Mouse (Mus musculus): ENCODE measurements around the gene Timmdc1.
A peak's percentile ranks its signal among the peaks of the same experiment; 100 is the strongest.
"Not testable (repeated sequence)": the region's sequence is repeated elsewhere in the genome, so short reads cannot be mapped to it uniquely, and the experiment has no call there.

Gene Timmdc1

DNA sequence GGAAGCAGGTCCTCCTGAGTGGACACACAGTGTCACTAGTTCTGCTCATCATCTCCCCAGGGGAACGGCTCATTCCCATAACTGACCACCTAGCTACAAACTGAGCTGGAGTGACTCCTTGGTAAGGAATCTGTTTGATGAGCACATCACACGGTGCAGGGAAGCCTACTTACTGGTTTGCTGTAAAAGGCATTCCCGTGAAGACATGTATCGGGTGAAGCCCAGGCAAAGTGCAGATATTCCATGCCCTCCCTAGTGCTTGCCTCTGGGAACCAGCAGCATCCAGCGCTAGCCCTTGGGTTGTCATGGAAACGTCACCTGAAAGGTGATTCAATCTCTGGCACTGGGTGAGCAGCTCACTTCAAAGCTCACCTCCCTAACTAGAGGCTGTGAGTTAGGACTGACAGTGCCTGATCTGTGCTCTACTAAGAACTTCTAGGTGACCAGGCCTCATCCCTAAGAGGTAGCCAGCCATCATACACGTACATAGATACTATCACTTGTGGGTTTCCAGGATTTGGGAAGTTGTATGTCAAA is 25.8 kb downstream of the Timmdc1 start:
- DNase-seq (ENCODE audit: low spot score) = no peak

DNA sequence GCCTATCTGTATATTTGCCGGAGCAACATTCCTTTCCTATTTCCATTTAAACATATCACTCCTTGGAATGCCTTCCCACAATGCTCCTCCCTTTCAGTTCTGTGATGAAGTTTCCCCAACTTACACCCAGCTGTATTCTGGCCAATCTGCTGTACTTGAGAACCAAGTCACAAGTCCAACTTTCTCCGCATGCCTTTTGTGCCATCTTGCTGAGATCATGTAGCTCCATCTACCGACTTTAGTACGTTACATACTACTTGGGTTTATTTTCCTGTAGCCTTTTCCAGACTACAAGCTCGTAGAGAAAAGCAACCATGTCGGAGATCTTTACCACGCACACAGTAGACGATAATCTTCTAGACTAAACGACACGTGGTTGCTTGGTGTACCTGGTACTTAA is 28.6 kb downstream of the Timmdc1 start:
- no peak for DNase-seq (ENCODE audit: low spot score)

DNA sequence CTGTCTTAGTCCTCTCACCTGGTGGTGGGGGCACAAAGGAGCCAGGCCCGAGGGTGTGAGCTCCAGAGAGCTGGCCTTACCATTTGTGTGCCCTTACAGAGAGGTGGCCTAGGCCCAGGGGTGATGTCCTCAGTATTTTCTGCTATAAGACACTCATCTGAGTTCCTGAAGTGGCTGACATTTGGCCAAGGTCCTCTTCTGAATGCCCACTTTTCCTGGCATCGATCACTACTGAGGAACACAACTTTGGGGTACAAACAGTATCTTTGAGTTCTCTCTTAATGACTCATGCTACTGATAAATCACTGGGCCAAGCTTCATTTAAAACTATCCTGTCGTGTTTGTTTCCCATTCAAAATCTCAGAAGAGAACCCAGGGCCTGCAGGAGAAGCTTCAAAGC is 29.9 kb downstream of the Timmdc1 start:
- DNase-seq (ENCODE audit: low spot score) = no peak

DNA sequence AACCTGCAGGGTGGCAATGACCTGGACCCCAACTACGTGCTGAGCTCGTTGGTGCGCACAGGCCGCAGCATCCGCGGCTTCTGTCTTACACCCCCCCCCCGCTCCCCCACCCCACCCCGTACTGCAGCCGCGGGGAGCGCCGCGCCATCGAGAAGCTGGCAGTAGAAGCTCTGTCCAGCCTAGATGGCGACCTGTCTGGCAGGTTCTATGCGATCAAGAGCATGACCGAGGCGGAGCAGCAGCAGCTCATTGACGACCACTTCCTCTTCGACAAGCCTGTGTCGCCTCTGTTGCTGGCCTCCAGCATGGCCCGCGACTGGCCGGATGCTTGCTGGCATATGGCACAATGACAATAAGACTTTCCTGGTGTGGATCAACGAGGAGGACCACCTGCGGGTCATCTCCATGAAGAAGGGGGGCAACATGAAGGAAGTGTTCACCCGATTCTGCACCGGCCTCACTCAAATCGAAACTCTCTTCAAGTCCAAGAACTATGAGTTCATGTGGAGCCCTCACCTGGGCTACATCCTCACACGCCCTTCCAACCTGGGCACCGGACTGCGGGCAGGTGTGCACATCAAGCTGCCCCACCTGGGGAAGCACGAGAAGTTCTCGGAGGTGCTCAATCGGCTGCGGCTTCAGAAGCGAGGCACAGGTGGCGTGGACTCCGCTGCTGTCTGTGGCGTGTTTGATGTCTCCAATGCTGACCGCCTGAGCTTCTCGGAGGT is 38.7 kb downstream of the Timmdc1 start:
- peak; percentile 30 for DNase-seq (ENCODE audit: low spot score)

DNA sequence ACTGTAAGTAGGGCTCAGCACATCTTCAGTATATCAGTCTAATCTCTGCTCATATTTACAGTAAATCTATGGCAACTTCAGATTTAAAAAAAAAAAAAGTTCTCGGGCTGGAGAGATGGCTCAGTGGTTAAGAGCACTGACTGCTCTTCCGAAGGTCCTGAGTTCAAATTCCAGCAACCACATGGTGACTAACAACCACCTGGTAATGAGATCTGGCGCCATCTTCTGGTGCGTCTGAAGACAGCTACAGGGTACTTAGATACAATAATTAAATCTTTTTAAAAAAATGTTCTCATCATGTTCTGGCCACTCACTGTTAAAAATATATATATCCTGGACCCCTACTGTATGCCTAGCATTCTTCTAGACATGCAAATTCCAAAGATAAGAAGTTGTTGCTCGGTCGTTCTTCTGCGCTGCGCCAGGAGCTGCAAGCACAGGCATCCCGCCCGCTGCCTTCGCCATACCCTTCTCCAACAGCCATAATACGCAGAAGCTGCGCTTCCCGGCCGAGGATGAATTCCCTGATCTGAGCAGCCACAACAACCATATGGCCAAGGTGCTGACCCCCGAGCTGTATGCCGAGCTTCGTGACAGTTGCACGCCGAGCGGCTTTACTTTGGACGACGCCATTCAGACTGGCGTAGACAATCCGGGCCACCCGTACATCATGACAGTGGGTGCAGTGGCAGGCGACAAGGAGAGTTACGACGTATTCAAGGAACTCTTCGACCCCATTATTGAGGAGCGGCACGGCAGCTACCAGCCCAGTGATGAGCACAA is 39.5 kb downstream of the Timmdc1 start:
- DNase-seq (ENCODE audit: low spot score) = no peak

DNA sequence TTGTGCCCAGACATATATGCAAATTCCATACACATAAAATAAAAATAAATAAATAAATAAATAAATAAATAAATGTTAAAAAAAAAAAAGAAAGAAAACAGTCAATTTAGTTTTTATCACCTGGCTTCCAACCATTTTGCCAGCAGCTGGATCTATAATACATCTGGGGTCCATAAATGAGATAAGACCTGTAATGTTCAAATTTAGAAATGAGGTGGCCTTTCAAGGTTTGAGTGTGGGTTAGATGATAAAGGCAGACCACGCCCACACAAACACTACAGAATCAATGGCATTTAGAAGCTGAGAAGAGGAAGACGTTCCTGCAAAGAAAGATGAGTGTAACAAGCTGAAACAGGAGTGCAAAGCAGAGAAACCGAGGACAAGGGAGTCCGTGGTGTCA is 41.1 kb downstream of the Timmdc1 start:
- DNase-seq (ENCODE audit: low spot score) = no peak

DNA sequence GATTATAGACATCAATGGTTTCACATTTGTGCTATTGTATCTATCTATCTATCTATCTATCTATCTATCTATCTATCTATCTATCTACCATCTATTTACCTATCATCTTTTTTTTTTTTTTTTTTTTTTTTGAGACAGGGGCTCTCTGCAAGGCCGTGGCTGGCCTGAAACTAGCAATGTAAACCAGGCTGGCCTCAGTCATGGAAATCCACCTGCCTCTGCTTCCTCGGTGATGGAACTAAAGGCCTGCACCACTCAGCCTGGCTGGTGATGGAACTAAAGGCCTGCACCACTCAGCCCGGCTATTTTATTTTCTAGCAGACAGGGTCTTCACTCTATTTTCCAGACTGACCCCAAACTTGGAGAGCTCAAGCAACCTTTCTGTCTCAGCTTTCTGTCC is 44.2 kb downstream of the Timmdc1 start:
- no peak for DNase-seq (ENCODE audit: low spot score)

DNA sequence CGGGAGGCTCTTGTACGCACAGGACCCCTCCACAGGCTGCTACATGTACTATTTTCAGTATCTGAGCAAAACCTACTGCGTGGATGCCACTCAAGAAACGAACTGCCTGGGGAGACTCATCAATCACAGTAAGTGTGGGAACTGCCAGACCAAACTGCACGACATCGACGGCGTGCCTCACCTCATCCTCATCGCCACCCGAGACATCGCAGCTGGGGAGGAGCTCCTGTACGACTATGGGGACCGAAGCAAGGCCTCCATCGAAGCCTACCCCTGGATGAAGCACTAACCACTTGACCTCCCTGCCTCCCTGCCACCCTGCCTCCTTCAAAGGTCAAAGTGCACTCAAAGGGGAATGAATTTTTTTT is 45.2 kb downstream of the Timmdc1 start:
- DNase-seq (ENCODE audit: low spot score) = not testable (repeated sequence)

DNA sequence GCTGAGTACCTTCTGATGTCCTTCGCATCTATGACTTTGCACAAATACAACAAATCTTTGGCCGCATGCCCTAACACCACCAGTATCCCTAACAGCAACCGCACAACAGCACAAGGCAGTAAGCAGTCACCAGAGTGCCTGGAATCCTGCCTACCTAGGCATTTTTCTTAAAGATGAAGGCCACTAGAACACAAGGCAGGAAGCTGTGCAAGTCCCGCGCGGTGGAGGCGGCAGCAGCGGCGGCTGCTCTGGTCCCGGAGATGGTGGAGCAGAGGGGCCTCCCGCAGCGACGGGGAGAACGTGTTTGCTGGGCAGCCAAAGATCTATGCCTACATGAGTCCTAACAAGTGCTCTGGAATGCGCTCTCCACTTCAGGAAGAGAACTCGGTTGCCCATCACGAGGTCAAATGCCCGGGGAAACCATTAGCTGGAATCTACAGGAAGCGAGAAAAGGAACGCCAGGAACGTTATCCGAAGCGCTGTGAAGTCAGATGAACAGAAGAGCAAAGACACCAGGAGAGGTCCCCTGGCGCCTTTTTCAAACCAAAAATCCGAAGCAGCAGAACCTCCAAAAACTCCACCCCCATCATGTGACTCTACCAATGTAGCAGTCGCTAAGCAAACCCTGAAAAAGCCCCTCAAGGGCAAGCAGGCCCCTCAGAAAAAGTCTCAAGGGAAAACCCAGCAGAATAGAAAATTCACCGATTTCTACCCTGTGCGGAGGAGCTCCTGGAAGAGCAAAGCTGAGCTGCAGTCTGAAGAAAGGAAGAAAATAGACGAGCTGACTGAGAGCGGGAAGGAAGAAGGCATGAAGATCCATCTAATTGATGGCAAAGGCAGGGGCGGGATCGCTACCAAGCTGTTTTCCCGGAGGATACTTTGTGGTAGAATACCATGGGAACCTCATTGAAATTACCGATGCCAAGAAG is 45.9 kb downstream of the Timmdc1 start:
- DNase-seq (ENCODE audit: low spot score) = peak; percentile 23

DNA sequence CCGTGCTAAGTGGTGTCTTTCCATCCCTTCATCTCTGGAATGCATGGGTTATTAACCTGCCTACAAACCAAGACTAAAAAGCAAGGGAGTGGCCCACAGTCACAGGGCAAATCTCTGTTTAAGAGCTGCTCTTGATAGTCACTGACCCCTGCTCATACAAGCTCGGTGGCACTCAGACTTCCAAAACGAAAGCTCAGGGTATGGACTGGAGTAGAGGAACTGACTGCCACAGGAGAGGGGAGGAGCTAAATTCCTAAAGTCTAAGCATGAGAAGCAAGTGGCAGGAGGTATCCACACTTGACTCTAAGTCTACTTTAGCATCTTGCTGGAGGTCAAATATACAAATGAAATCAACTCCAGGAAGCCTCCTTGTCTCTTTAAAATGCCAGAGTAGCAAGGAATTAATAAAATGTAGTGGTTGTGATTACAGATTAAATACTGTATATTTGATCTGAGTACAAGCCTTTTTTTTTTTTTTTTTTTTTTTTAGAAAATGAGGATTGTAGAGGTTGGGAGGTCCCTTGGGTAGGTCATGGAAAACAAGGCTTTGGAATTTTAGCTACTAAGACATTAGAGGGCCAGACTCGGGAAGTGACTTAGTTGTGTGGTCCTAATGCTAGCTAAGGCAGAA is 46.7 kb downstream of the Timmdc1 start:
- no peak for DNase-seq (ENCODE audit: low spot score)

DNA sequence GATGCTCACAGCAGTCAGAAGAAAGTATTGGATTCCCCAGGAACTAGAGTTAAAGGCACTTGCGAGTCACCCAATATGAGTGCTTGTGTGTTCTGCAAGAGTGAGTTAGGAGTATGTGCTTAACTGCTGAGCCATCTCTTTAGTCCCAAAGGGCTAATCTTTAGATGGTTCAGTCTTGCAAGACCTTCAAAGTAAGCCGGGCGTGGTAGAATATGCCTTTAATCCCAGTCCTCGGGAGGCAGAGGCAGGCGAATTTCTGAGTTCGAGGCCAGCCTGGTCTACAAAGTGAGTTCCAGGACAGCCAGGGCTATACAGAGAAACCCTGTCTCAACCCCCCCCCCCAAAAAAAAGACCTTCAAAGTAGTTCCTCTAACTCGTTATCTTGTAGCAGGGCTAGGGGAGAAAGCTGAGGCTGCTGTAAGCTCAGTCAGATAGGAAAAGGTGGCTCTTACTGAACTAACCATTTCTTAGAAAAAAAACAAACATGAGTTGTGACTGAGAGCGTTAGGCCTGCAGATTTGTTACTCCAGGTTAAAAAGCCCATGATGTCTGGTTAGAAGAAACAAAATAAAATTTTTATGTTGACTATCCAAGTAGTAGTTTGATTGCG is 47.7 kb downstream of the Timmdc1 start:
- DNase-seq (ENCODE audit: low spot score) = no peak

DNA sequence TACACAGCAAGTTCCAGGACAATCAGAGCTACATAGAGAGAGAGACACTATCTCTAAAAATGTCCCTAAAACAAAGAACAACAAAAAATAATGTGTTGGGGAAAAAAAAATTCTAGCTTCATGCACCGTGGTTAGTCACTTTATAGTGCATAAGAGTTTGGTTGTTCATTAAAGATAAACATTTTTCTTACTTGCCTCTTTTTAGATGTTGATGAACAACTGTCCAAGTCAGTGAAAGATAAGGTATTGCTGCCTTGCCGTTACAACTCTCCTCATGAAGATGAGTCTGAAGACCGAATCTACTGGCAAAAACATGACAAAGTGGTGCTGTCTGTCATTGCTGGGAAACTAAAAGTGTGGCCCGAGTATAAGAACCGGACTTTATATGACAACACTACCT is 48.8 kb downstream of the Timmdc1 start:
- no peak for DNase-seq (ENCODE audit: low spot score)

DNA sequence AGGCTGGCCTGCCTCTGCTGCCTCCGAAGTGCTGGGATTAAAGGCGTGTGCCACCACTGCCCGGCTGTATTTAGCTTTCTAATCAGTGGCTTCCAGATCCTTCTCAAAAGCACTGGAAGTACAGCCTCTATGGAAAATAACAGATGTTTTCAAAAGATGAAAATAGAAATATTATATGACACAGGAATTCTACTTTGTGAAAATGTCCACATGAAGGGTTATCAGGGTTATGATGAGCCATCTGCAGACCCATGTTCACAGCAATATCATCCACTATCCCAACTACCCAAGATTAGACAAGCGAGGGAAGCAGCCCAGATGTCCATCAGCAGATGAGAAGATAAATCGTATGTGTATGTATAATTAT is 50.0 kb downstream of the Timmdc1 start:
- no peak for DNase-seq (ENCODE audit: low spot score)

DNA sequence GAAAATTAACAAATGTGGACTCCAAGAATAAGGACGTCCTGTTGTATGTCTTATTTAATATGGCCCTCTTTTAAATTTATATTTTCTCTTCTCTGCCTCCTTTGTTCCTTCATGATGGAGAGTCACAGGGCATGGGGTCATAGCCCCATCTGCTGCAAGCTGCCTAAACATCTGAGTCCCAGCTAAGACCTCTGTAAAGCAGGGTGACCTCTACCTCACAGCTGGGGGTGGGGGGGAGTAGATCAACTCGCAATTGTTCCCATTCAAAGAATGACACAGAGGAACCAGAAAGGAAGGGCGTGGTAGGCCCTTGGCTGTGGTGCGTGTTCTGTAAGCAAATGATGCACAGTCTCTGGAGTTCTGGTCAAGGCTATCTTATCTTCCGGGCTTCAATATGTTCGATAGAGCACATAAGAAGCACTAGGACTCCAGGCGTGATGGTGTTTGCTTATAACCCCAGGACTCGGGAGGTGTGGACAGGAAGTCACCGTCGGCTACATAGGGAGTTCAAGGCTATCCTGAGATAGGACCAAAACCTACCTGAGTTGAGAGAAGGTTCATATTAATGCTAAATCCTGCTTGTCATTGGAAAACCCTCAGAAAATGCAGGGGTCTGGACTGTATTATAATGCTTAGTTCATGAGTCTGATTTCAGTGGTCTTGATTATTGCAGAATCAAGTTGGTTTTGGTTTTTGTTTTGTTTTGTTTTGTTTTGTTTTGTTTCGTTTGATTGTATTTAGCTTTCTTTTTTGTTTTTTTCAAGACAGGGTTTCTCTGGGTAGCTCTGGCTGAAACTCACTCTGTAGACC is 50.6 kb downstream of the Timmdc1 start:
- no peak for DNase-seq (ENCODE audit: low spot score)

DNA sequence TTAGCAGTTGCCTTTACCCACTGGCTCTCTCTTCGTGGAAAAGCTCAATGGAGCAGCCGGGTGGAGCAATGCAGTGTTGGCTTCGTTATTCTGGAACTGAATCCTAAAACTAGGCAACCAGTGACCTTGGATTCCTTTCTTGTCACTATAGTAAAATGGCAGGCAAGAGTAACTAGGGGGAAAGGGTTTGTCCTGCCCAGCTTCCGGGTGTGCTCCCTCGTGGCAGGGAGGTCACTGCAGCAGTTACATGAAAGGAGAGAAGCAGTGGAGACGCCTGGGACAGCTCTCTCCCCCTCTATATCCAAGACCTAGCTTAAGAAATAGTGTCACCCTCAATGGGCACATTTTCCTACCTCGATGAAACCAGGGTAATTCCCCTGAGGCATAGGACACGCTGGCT is 53.0 kb downstream of the Timmdc1 start:
- DNase-seq (ENCODE audit: low spot score) = no peak

DNA sequence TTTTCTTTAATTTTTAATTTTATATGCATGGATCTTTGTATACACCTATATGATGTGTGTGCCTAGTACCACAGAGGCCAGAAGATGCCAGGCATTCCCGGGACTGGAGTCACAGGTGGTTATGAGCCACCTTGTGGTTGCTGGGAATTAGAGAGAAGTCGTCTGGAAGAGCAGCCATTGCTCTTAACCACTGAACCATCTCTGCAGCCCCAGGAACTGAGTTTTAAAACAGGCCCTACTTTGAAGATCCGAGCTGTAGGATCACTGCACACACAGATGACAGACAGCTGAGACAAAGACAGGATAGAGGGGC is 53.8 kb downstream of the Timmdc1 start:
- DNase-seq (ENCODE audit: low spot score) = no peak

DNA sequence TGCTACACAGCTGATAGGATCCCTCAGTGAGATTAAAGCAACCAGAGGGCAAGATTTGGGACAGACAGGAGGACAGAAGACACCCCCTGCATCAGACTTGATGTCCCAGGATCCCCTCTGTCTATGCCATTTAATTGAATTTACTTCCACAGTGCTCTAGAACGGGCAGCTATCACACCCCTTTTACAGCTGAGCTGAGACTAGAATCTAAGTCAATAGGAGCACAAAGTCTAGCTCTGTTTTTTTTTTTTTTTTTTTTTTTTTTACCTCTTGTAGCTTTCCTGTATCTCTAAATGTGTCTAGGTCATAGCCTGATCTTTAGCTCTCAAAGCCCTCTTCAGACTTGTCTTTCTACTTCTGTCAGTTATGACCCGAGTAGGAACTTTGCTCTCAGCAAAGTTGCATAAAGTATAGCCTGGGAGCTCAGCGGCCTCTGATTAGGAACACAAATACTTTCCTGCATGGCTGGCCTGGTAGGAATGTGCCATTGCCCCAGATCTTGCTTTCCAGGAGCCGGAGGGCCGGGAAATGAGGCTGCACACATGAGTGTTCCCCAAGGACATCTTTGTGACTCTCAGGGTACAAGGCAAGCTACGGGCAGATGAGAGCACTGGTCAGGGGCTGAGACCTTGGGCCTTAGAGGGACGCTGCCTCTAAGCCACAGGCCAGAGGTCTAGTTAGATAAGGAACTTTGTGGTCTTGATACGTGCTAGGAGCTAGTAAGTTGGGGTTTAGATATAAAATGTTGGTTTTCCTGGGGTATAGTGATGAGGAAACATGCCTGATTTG is 54.4 kb downstream of the Timmdc1 start:
- no peak for DNase-seq (ENCODE audit: low spot score)

DNA sequence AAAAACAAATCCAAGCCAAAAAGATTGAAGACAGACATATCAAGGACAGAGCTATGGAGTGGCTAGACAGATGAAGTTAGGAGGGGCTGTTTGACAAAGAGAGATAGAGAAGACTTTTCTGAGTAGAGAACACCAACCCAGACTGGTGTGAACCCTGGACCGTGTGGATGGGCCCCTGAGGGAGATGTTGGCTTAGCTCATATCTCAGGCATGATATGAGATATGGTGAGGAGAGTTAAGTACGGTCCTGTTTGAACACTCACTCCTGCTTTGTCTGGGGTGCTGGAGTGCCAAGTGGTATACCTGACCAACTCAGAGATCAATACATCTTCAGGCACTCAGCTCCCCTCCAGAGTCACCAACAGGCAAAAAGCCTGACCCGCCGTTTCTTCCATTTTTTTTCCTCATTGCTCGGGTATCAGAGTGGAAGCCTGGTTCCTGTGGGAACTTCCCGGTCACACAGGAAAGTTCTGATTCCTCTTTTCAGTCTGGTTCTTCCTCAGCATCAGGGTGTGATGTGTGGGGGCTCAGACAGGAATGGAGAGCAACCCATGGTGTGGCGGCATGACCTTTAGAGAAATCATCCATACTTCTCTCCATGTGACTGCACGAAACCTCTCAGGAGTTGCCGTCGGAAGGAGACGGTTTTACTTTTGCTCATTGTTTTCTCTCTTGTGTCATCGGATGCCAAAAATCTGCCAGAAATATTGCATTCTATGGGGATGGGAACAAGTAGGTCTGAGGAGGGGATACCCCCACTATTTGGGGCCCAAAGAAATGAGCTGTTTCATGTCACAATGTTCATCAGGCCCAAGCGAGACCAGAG is 55.2 kb downstream of the Timmdc1 start:
- no peak for DNase-seq (ENCODE audit: low spot score)

DNA sequence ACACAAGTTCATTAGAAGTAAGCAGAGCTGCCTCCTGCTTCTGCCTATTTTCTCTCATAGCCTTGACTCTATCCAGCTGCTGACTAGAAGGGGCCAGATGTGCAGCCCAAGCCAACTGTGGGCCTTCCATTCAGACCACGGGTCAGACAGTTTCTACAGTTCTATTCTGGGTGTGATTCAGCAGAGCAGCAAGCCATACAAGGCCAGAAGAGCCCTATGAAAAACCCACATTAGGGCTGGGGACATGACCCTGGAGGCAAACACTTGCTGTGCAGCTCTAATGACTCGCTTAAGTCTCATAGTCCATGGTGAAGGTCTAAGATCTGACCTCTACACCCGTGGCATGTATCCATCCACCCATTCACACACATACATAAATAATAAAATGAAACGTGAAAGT is 56.4 kb downstream of the Timmdc1 start:
- no peak for DNase-seq (ENCODE audit: low spot score)
